Mouse (Mus musculus) olfactory bulb, adult 2 months (tissue): ENCODE results near the gene Psmd13. TPM values are rescaled to one million over a fixed set of nuclear protein-coding genes. Genes with fewer than 3 reads are reported as not detected.

ENCODE experiments used
- H3K27ac ChIP-seq: fragments of 200-500 bp; 2 replicates; pipeline ENCODE4 v1.5.1; 2012; ENCODE audit warnings: low read depth, low read length; ENCODE audit not compliant: insufficient read depth
- H3K4me1 ChIP-seq: fragments of 200-500 bp; 2 replicates; pipeline ENCODE4 v1.6.1; 2012; ENCODE audit warnings: low read length; ENCODE audit not compliant: control insufficient read depth, insufficient read depth
- H3K4me3 ChIP-seq: fragments of 200-500 bp; 2 replicates; pipeline ENCODE4 v1.5.1; 2012; ENCODE audit warnings: mild to moderate bottlenecking, low read depth, low read length, moderate library complexity; ENCODE audit not compliant: insufficient read depth
- CTCF ChIP-seq: fragments of 200-500 bp; IDR thresholded peaks from 2 replicates; pipeline ENCODE4 v1.5.1; 2012; ENCODE audit warnings: low read depth, mild to moderate bottlenecking, low read length, moderate library complexity; ENCODE audit not compliant: insufficient read depth
- POLR2A ChIP-seq: fragments of 200-500 bp; IDR thresholded peaks from 2 replicates; pipeline ENCODE4 v1.6.1; 2012; ENCODE audit warnings: mild to moderate bottlenecking, low read depth, low read length, moderate library complexity; ENCODE audit not compliant: insufficient read depth
- WGBS: fragments of 180-500 bp; shearing (Covaris S2); methylation state at CpG from one replicate; pipeline ENCODE4 v1.1.7; 2018; 5-methylcytosine and 5-hydroxymethylcytosine counted together
- polyA plus RNA-seq: library from polyadenylated mRNA; stranded (reverse); fragments of >200 nt; gene quantifications from 2 replicates; pipeline ENCODE4 v1.2.4, GENCODE M21; 2012; ENCODE audit warnings: low replicate concordance; ENCODE audit not compliant: missing spikeins, insufficient read depth, insufficient read length

Gene Psmd13
- polyA plus RNA-seq, 1 experiment = not detected

DNA sequence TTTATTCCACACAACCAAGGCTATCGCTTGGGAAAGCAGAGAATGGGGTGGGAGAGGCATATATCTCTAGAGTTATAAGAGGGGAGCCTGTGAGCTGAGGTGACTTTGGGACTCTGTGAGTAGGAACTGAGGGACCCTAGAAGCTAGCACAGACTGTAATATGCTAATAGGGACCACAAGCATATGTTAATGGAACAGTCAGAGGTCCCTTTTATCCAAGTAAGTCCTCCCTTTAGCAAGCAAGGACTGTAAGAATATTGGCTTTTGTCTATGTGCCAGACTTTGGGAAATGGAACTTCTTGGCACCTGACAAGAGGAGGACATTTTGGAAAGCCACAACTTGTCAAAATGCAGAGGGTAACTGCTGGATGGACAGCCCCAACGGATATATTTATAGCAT lies 57.1 kb downstream of the Psmd13 start:
- Histone ChIP-seq H3K4me1 (peaks cover 6% of the 10 kb centered on the region; the same call in 1 of the 2 replicates), H3K4me3 (no peak overlapping the region), H3K27ac (no peak overlapping the region)
- 48% methylated on average over 2 of the region's 2 CpGs for WGBS
- TF ChIP-seq CTCF = no peak

DNA sequence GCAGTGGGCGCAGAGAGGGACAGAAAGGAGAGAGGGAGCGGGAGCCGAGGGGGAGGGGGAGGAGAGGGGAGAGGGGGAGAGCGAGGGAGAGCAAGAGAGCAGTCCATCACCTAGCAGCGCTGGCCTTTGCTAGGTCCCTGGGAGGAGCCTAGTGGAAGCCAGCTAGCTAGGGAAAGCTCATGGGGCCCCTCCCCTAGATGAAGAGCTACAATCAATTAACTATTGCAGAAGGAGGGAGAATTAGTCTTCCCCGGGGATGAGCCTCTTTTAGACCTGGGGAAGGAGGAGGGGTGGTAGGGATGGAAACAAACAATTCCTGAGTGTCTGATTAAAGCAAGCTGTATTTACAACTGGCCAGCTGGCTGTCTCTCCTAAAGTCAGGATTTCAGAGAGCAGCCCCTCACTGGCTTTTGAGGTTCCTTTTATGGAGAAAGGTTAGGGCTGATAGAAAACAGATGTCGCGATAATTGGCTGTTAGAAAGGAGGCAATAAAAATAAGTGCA lies 58.0 kb downstream of the Psmd13 start:
- TF ChIP-seq CTCF (no peak), POLR2A (no peak)
- Histone ChIP-seq H3K4me3 (no peak overlapping the region), H3K27ac (no peak overlapping the region), H3K4me1 (peaks cover 6% of the 10 kb centered on the region; the same call in 1 of the 2 replicates)
- WGBS = 16% methylated on average over 8 of the region's 8 CpGs

DNA sequence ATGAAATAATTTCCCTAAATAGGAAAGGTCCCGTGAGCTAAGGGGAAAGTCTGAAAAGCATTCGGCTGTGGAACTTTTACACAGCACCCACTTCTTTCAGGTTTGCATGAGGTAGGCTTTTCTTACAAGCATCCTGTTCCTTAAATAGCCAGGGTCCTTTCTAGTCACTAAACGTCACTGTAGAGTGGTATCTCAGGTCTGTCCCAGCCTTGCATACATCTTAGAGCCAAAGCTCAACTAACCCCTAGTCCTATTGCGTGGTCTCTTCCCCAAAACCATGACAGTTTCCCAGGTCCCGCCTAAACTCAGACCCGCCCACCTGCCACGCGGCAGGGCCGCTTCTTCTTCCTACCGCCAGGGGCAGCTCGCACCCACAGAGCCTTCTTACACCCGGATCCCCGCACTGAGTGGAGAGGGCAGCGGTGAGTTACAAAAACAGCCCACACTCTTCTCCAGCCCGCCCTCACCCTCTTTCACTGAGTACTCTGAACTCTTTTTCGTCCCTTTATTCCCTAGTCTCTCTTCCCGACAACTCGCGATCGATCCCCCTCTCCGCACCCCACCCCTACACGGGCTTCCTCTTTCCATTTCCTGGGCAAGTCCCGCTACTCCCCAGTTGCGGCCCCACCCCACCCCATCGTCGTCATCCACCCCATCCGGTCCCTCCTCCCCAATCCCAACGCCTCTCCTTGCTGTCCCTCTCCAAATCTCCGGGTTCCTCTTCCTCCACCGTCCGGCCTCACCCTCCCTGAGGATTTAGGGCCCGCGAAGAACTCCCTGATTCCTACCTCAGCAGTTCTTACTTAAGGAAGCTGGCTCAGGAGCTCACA lies 59.7 kb downstream of the Psmd13 start, which contains the start of gene Pgghg:
TSS of gene Pgghg (plus strand) at position 170 of the 830 bp plus-strand sequence.
- WGBS = 6% methylated on average over 33 of the region's 33 CpGs
- TF ChIP-seq CTCF (peak; percentile 88), POLR2A (no peak)
- peak within 1 kb of the TSS; percentile 51 for H3K4me3 ChIP-seq
- no peak within 1 kb of the TSS for H3K27ac ChIP-seq
- H3K4me1 ChIP-seq = peaks cover 6% of the 10 kb centered on the region; the same call in 1 of the 2 replicates

GRCm38 (mm10) chr7:140942341-140942740 lies 60.6 kb downstream of the Psmd13 start:
- WGBS = 62% methylated on average over 9 of the region's 9 CpGs
- no peak for TF ChIP-seq POLR2A
- no peak for TF ChIP-seq CTCF
- no peak overlapping the region for H3K27ac ChIP-seq
- peaks cover 6% of the 10 kb centered on the region; the same call in 1 of the 2 replicates for H3K4me1 ChIP-seq
- peak overlapping the region; percentile 51 for H3K4me3 ChIP-seq

- WGBS = 95% methylated on average over 10 of the region's 10 CpGs
- Histone ChIP-seq H3K4me3 (no peak overlapping the region), H3K4me1 (peaks cover 6% of the 10 kb centered on the region; the same call in 1 of the 2 replicates), H3K27ac (no peak overlapping the region)
- TF ChIP-seq CTCF (no peak), POLR2A (no peak)
These were observed 61.0 kb downstream of the Psmd13 start for GRCm38 (mm10) chr7:140942811-140943210.

GRCm38 (mm10) chr7:140943356-140943755 lies 61.6 kb downstream of the Psmd13 start:
- WGBS = 85% methylated on average over 4 of the region's 4 CpGs

DNA sequence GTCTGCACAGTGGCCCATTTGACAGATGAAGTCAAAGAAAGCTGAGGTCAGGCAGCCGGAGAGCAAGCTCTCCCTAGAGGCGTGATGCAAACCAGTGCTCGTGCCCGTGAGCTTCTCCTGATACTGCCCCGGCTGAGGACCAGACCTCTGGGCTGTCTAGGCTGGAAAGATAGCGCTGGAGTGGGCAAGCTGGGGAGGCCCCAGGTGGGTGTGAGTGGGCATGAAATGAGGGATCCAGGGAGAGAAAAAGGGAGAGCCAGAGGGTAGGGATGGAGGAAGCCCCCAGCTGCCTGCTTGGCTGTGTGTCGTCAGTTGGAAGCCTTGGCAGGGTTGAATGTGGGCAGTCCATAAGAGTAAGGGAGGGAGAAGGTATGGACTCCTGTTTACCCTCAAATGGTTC lies 62.5 kb downstream of the Psmd13 start:
- no peak overlapping the region for H3K27ac ChIP-seq
- no peak for TF ChIP-seq CTCF
- TF ChIP-seq POLR2A = no peak
- WGBS = 88% methylated on average over 7 of the region's 7 CpGs
- H3K4me1 ChIP-seq = peaks cover 6% of the 10 kb centered on the region; the same call in 1 of the 2 replicates
- no peak overlapping the region for H3K4me3 ChIP-seq

More at GRCm38 (mm10) chr7:140943356-140943755, 61.6 kb downstream of the Psmd13 start:
- H3K4me1 ChIP-seq = peaks cover 6% of the 10 kb centered on the region; the same call in 1 of the 2 replicates
- TF ChIP-seq POLR2A = no peak
- no peak overlapping the region for H3K4me3 ChIP-seq
- no peak overlapping the region for H3K27ac ChIP-seq

- TF ChIP-seq CTCF (no peak), POLR2A (no peak)
- peaks cover 6% of the 10 kb centered on the region; the same call in 1 of the 2 replicates for H3K4me1 ChIP-seq
- no peak overlapping the region for H3K27ac ChIP-seq
- 97% methylated on average over 5 of the region's 5 CpGs for WGBS
- H3K4me3 ChIP-seq = no peak overlapping the region
These were observed 63.5 kb downstream of the Psmd13 start for GRCm38 (mm10) chr7:140945247-140945646.

DNA sequence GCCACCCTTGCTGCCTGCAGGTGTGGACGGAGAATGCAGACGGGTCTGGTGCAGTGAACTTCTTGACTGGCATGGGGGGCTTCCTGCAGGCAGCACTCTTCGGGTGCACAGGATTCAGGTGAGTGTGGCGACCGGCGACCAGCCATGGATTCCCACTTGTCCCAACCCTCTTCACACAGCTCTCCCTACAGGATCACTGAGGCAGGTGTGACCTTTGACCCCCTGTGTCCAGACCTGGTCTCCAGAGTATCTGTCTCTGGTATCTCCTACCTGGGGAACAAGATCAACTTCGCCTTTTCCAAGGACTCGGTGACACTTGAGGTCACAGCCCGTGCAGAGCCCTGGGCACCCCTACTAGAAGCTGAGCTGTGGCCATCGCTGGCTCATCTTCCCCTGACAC lies 64.5 kb downstream of the Psmd13 start:
- TF ChIP-seq CTCF (no peak), POLR2A (no peak)
- Histone ChIP-seq H3K4me1 (peaks cover 6% of the 10 kb centered on the region; the same call in 1 of the 2 replicates), H3K4me3 (no peak overlapping the region), H3K27ac (no peak overlapping the region)
- 96% methylated on average over 10 of the region's 10 CpGs for WGBS
